Mouse (Mus musculus): Measurements from ENCODE around the gene Umodl1.

- TF ChIP-seq EP300 (IDR thresholded peaks at IDR 0.05; ENCODE audit: low read length) = no peak
- TF ChIP-seq CTCF (conservative IDR thresholded peaks at IDR 0.05 in 1 of 2, IDR thresholded peaks at IDR 0.05 in 1 of 2; ENCODE audit: low read depth in 2 of 2, low read length in 2 of 2) = no peak
- no peak for TF ChIP-seq TBP (conservative IDR thresholded peaks at IDR 0.05; ENCODE audit: low read depth, low read length)
- TF ChIP-seq CHD1 (IDR thresholded peaks at IDR 0.05; ENCODE audit: low read depth, low read length) = no peak
- TF ChIP-seq POLR2A (IDR thresholded peaks at IDR 0.05; ENCODE audit: low read depth, low read length) = no peak
- no peak for TF ChIP-seq ZKSCAN1 (IDR thresholded peaks at IDR 0.05; ENCODE audit: borderline replicate concordance, low read depth, low read length)
- no peak for TF ChIP-seq E2F4 (IDR thresholded peaks at IDR 0.05; ENCODE audit: insufficient replicate concordance, low read depth, low read length)
- no peak for TF ChIP-seq MAX (IDR thresholded peaks at IDR 0.05; ENCODE audit: low read length)
- no peak for TF ChIP-seq KAT2A (IDR thresholded peaks at IDR 0.05; ENCODE audit: insufficient replicate concordance, low read length)
- TF ChIP-seq PAX5 (IDR thresholded peaks at IDR 0.05; ENCODE audit: low read length) = no peak
- TF ChIP-seq GABPA (IDR thresholded peaks at IDR 0.05; ENCODE audit: insufficient replicate concordance, low read depth, low read length) = no peak
- no peak for TF ChIP-seq NELFE (IDR thresholded peaks at IDR 0.05; ENCODE audit: low read depth, low read length)
- TF ChIP-seq MXI1 (IDR thresholded peaks at IDR 0.05; ENCODE audit: low read depth, low read length) = no peak
These were observed 6.1 kb upstream of the Umodl1 start for GRCm38 (mm10) chr17:30948382-30948781.

Measured in CH12.LX (cell line).